Mouse (Mus musculus): ENCODE results near the gene Smcr8. TPM values are rescaled to one million over a fixed set of nuclear protein-coding genes. Genes with fewer than 3 reads are reported as not detected.
A peak's percentile ranks its signal among the peaks of the same experiment; 100 is the strongest.

Gene Smcr8
- polyA plus RNA-seq, 1 experiment from 2014 or later: 2.5 TPM

DNA sequence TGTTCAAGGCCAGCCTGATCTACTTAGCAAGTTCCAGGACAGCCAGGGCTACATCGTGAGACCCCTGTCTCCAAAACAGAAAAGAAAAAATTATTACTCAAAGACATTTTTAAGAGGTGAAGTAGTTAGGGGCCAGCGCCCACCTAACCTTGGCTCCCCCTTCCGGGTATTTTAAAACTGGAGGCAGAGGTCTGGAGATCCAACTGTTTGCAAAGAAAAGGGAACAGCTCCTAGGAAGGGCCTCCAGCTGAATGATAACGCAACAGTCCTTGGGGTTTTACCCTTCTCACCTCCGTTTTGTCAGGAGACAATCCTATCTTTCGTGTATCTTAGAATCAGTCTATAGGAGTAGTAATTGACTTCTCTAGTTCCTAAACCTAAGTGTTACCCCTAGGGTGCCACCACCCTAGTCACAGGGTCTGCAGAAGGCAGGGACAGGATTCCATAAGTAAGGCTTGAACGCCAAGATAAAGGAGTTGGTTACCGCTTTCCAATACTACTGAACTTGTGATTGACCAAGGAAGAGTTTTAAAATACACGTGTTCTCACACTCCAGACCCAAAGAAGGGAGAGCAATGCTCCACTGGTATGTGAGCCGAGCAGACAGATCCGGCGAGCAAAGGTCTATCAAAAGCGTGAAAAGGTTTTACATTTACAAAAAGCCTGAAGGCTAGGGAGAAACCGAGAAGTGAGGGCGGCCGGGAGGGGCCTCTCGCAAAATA, 1.1 kb upstream of the Smcr8 start:
- H3K4me1 ChIP-seq (ENCODE audit: insufficient read depth, low read depth, low read length): peaks cover 44% of the 10 kb centered on the region
- no peaks in the 10 kb centered on the region for H3K27me3 ChIP-seq (replicated peaks; ENCODE audit: insufficient read depth, low read length)
- peak overlapping the region; percentile 70 for H3K4me2 ChIP-seq (replicated peaks; ENCODE audit: low read depth, low read length)
- 3% methylated on average over 17 of the region's 17 CpGs for WGBS
- H3K9ac ChIP-seq (replicated peaks; ENCODE audit: low read depth): peak overlapping the region; percentile 68
- H3K36me3 ChIP-seq (ENCODE audit: insufficient read depth, low read length): no peaks in the 10 kb centered on the region; the same call in 1 of the 2 replicates
- ATAC-seq: no peak
- H3K4me3 ChIP-seq (ENCODE audit: low read depth, low read length): peak overlapping the region; percentile 71
- H3K9me3 ChIP-seq (ENCODE audit: low read length): no peaks in the 10 kb centered on the region
- DNase-seq (ENCODE audit: low spot score): peak; percentile 32
- TF ChIP-seq EP300 (IDR thresholded peaks at IDR 0.05) (no peak), CTCF (IDR thresholded peaks at IDR 0.05) (no peak)
- peak overlapping the region; percentile 78 for H3K27ac ChIP-seq (ENCODE audit: low read length)

DNA sequence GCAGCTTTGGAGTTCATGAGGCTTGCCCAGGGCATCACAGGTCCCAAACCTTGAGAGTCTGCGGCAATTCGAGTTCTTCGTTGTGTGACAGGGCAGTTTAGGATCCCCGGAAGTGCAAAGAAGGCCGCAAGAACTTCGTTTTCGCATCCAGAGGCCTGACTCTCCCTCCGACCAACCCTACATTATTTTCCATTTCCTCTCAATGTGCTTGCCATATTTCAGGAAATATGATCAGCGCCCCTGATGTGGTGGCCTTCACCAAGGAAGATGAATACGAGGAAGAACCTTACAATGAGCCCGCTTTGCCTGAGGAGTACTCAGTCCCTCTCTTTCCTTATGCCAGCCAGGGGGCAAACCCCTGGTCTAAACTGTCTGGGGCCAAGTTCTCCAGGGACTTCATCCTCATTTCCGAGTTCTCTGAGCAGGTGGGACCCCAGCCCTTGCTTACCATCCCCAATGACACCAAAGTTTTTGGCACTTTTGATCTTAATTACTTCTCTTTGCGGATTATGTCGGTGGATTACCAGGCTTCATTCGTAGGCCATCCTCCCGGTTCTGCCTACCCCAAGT, 562 bp downstream of the Smcr8 start:
- H3K27ac ChIP-seq (ENCODE audit: low read length): peak overlapping the region; percentile 78
- no peaks in the 10 kb centered on the region; the same call in 1 of the 2 replicates for H3K36me3 ChIP-seq (ENCODE audit: insufficient read depth, low read length)
- H3K4me2 ChIP-seq (replicated peaks; ENCODE audit: low read depth, low read length): peak overlapping the region; percentile 70
- DNase-seq (ENCODE audit: low spot score): peak; percentile 15
- TF ChIP-seq EP300 (IDR thresholded peaks at IDR 0.05) (no peak), CTCF (IDR thresholded peaks at IDR 0.05) (no peak)
- peak overlapping the region; percentile 69 for H3K9ac ChIP-seq (replicated peaks; ENCODE audit: low read depth)
- peaks cover 59% of the 10 kb centered on the region for H3K4me1 ChIP-seq (ENCODE audit: insufficient read depth, low read depth, low read length)
- H3K4me3 ChIP-seq (ENCODE audit: low read depth, low read length): peak overlapping the region; percentile 71
- WGBS: 24% methylated on average over 16 of the region's 16 CpGs
- H3K27me3 ChIP-seq (replicated peaks; ENCODE audit: insufficient read depth, low read length): no peaks in the 10 kb centered on the region
- H3K9me3 ChIP-seq (ENCODE audit: low read length): no peaks in the 10 kb centered on the region
- ATAC-seq: no peak

DNA sequence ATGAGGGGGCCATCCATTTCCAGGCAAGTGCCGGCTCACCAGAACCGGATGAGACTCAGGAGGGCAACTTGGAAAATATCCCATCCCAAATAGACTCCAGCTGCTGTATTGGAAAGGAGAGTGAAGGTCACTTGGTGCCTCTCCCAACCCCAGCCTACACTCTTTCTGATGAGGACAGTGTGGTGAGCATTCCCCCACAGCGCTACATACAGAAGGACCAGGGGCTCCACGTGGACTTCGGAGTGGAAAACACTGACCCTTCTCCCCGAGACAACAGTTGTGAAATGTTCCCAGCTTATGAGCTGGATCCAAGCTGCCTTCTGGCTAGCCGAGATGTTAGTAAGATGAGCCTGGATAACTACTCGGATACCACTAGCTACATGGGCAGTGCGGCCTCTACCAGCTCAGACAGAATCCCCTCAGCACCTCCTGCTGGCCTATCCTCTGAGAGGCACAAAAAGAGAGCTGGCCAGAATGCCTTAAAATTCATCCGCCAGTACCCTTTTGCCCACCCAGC, 2.4 kb downstream of the Smcr8 start:
- H3K4me2 ChIP-seq (replicated peaks; ENCODE audit: low read depth, low read length): peak overlapping the region; percentile 48
- H3K27me3 ChIP-seq (replicated peaks; ENCODE audit: insufficient read depth, low read length): no peaks in the 10 kb centered on the region
- H3K27ac ChIP-seq (ENCODE audit: low read length): no peak overlapping the region
- no peak for TF ChIP-seq CTCF (IDR thresholded peaks at IDR 0.05)
- no peak for TF ChIP-seq EP300 (IDR thresholded peaks at IDR 0.05)
- DNase-seq (ENCODE audit: low spot score) (peak; percentile 38), ATAC-seq (no peak)
- H3K9ac ChIP-seq (replicated peaks; ENCODE audit: low read depth): 0 out of 2 replicates have a peak overlapping the region, but pooled peaks have one; percentile 8
- H3K4me1 ChIP-seq (ENCODE audit: insufficient read depth, low read depth, low read length): peaks cover 59% of the 10 kb centered on the region
- WGBS: 77% methylated on average over 10 of the region's 10 CpGs
- no peaks in the 10 kb centered on the region for H3K9me3 ChIP-seq (ENCODE audit: low read length)
- H3K36me3 ChIP-seq (ENCODE audit: insufficient read depth, low read length): peaks cover 10% of the 10 kb centered on the region
- peak overlapping the region; percentile 15 for H3K4me3 ChIP-seq (ENCODE audit: low read depth, low read length)

DNA sequence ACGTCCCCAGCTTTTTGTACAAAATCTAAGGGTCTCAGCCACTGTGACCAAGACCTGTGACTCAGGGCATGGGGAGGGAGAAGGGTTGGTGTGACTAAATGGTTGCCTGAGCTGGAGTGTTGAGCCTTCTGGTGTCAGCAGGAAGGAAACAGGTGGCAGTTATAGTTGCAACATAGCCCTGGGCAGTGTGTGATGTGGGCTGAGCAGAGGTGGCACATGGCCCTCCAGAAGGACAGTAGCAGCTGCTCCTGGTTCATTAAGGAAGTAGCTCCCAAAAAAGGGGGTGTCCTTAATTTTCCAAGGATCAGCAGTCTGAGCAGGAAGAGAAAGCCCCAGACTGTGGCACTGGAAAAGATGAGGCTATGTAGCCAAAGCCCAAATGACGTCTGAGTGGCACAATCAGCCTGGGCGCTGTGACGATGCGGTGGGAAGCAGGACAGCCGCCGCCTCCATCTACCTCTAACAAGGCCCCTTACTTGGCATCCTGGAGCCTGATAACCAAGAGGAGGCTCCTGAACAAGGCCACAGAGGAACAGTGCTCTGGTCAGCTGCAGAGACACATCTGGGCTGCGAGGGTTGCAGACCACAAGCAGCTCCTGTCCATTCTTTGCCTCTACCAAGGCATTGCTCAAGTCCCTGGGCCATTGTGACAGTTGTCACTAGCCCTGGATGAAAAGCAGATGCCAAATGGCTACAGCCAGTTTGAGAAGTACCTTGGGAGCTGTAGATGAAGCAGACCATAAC, 7.0 kb downstream of the Smcr8 start:
- Histone ChIP-seq H3K4me1 (ENCODE audit: insufficient read depth, low read depth, low read length) (peaks cover 33% of the 10 kb centered on the region), H3K4me3 (ENCODE audit: low read depth, low read length) (no peak overlapping the region), H3K9ac (replicated peaks; ENCODE audit: low read depth) (no peak overlapping the region), H3K36me3 (ENCODE audit: insufficient read depth, low read length) (peaks cover 36% of the 10 kb centered on the region), H3K27me3 (replicated peaks; ENCODE audit: insufficient read depth, low read length) (no peaks in the 10 kb centered on the region), H3K27ac (ENCODE audit: low read length) (no peak overlapping the region), H3K4me2 (replicated peaks; ENCODE audit: low read depth, low read length) (no peak overlapping the region), H3K9me3 (ENCODE audit: low read length) (no peaks in the 10 kb centered on the region)
- TF ChIP-seq EP300 (IDR thresholded peaks at IDR 0.05) (no peak), CTCF (IDR thresholded peaks at IDR 0.05) (no peak)
- DNase-seq (ENCODE audit: low spot score) (no peak), ATAC-seq (no peak)
- 88% methylated on average over 8 of the region's 8 CpGs for WGBS

DNA sequence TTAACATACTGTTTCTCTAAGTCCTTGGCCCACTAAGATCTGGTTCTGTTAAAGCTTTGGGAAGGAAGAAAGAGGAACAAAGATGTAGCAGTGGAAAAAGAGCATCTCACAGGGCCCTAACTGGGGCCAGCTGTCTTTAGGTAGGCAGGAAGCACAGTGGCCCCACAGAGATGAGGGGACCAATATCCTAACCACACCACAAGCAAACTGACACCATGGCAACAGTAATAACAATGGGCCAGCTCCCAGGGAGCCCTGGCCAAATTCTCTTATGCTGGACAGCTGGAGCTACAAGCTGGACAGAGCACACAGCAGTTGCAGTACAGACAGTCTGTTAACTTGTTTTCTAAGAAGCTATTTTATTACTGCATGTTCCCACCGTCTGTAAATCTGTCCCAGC, 10.3 kb downstream of the Smcr8 start:
- no peak overlapping the region for H3K9ac ChIP-seq (replicated peaks; ENCODE audit: low read depth)
- ATAC-seq (peak; percentile 32; the same call in 1 of the 2 replicates), DNase-seq (ENCODE audit: low spot score) (no peak)
- H3K4me1 ChIP-seq (ENCODE audit: insufficient read depth, low read depth, low read length): peaks cover 2% of the 10 kb centered on the region; the same call in 1 of the 2 replicates
- TF ChIP-seq EP300 (IDR thresholded peaks at IDR 0.05) (no peak), CTCF (IDR thresholded peaks at IDR 0.05) (no peak)
- H3K27me3 ChIP-seq (replicated peaks; ENCODE audit: insufficient read depth, low read length): no peaks in the 10 kb centered on the region
- H3K4me2 ChIP-seq (replicated peaks; ENCODE audit: low read depth, low read length): no peak overlapping the region
- WGBS: 76% methylated on average over 1 of the region's 1 CpGs
- no peak overlapping the region for H3K27ac ChIP-seq (ENCODE audit: low read length)
- no peaks in the 10 kb centered on the region for H3K9me3 ChIP-seq (ENCODE audit: low read length)
- no peak overlapping the region for H3K4me3 ChIP-seq (ENCODE audit: low read depth, low read length)
- peaks cover 36% of the 10 kb centered on the region for H3K36me3 ChIP-seq (ENCODE audit: insufficient read depth, low read length)

DNA sequence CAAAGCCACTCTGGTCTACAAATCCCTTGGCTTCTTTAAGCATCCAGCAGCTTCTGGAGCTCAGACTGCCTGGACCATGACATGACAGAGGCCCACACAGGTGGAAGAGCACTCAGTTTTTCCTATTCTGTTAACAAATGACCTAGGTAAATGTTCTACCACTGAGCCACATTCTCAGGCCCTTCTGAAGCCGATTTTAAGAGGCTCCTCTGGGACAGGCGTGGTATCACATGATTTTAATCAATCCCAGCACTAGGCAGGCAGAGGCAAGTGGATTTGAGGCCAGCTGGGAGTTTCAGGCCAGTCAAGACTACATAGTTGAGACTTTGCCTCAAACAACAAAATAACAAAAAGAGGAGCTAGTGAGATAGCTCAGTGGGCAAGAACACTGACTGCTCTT, 13.1 kb downstream of the Smcr8 start:
- H3K36me3 ChIP-seq (ENCODE audit: insufficient read depth, low read length): peaks cover 19% of the 10 kb centered on the region
- no peaks in the 10 kb centered on the region for H3K9me3 ChIP-seq (ENCODE audit: low read length)
- H3K9ac ChIP-seq (replicated peaks; ENCODE audit: low read depth): no peak overlapping the region
- H3K4me1 ChIP-seq (ENCODE audit: insufficient read depth, low read depth, low read length): no peaks in the 10 kb centered on the region
- no peak overlapping the region for H3K4me2 ChIP-seq (replicated peaks; ENCODE audit: low read depth, low read length)
- DNase-seq (ENCODE audit: low spot score) (no peak), ATAC-seq (no peak)
- TF ChIP-seq CTCF (IDR thresholded peaks at IDR 0.05): no peak
- no peak for TF ChIP-seq EP300 (IDR thresholded peaks at IDR 0.05)
- H3K4me3 ChIP-seq (ENCODE audit: low read depth, low read length): no peak overlapping the region
- H3K27ac ChIP-seq (ENCODE audit: low read length): no peak overlapping the region
- WGBS: 77% methylated on average over 2 of the region's 2 CpGs
- no peaks in the 10 kb centered on the region for H3K27me3 ChIP-seq (replicated peaks; ENCODE audit: insufficient read depth, low read length)
